Mouse (Mus musculus): Measurements from ENCODE around the gene Cdh24. TPM values are rescaled to one million over a fixed set of nuclear protein-coding genes. Genes with fewer than 3 reads are reported as not detected.

Gene Cdh24
- polyA plus RNA-seq, 1 experiment from 2014 or later: 0.32 TPM

- Histone ChIP-seq H3K4me3 (ENCODE audit: low read depth, low read length) (no peak overlapping the region), H3K4me2 (replicated peaks; ENCODE audit: low read depth, low read length) (no peak overlapping the region), H3K27me3 (replicated peaks; ENCODE audit: insufficient read depth, low read length) (no peaks in the 10 kb centered on the region), H3K36me3 (ENCODE audit: insufficient read depth, low read length) (peaks cover 54% of the 10 kb centered on the region), H3K9ac (replicated peaks; ENCODE audit: low read depth) (no peak overlapping the region), H3K4me1 (ENCODE audit: insufficient read depth, low read depth, low read length) (no peaks in the 10 kb centered on the region), H3K27ac (ENCODE audit: low read length) (no peak overlapping the region), H3K9me3 (ENCODE audit: low read length) (no peaks in the 10 kb centered on the region)
- WGBS: 86% methylated on average over 17 of the region's 17 CpGs
- no peak for ATAC-seq
- no peak for DNase-seq (ENCODE audit: low spot score)
- TF ChIP-seq EP300 (IDR thresholded peaks at IDR 0.05) (no peak), CTCF (IDR thresholded peaks at IDR 0.05) (no peak)
Measured at GRCm38 (mm10) chr14:54646455-54646854, 5.3 kb upstream of the Cdh24 start.

- TF ChIP-seq CTCF (IDR thresholded peaks at IDR 0.05) (no peak), EP300 (IDR thresholded peaks at IDR 0.05) (no peak)
- H3K4me3 ChIP-seq (ENCODE audit: low read depth, low read length): no peak overlapping the region
- no peaks in the 10 kb centered on the region for H3K27me3 ChIP-seq (replicated peaks; ENCODE audit: insufficient read depth, low read length)
- peaks cover 40% of the 10 kb centered on the region for H3K36me3 ChIP-seq (ENCODE audit: insufficient read depth, low read length)
- no peak overlapping the region for H3K4me2 ChIP-seq (replicated peaks; ENCODE audit: low read depth, low read length)
- no peak for DNase-seq (ENCODE audit: low spot score)
- H3K4me1 ChIP-seq (ENCODE audit: insufficient read depth, low read depth, low read length): no peaks in the 10 kb centered on the region
- no peak overlapping the region for H3K9ac ChIP-seq (replicated peaks; ENCODE audit: low read depth)
- WGBS: 72% methylated on average over 9 of the region's 9 CpGs
- no peak overlapping the region for H3K27ac ChIP-seq (ENCODE audit: low read length)
- no peaks in the 10 kb centered on the region for H3K9me3 ChIP-seq (ENCODE audit: low read length)
- ATAC-seq: no peak
Measured at GRCm38 (mm10) chr14:54644294-54644693, 3.1 kb upstream of the Cdh24 start.

- Histone ChIP-seq H3K36me3 (ENCODE audit: insufficient read depth, low read length) (peaks cover 32% of the 10 kb centered on the region), H3K4me3 (ENCODE audit: low read depth, low read length) (no peak overlapping the region), H3K27ac (ENCODE audit: low read length) (no peak overlapping the region), H3K9ac (replicated peaks; ENCODE audit: low read depth) (no peak overlapping the region), H3K4me2 (replicated peaks; ENCODE audit: low read depth, low read length) (no peak overlapping the region), H3K4me1 (ENCODE audit: insufficient read depth, low read depth, low read length) (no peaks in the 10 kb centered on the region), H3K27me3 (replicated peaks; ENCODE audit: insufficient read depth, low read length) (no peaks in the 10 kb centered on the region), H3K9me3 (ENCODE audit: low read length) (no peaks in the 10 kb centered on the region)
- ATAC-seq (no peak), DNase-seq (ENCODE audit: low spot score) (no peak)
- 93% methylated on average over 2 of the region's 2 CpGs for WGBS
- TF ChIP-seq CTCF (IDR thresholded peaks at IDR 0.05) (no peak), EP300 (IDR thresholded peaks at IDR 0.05) (no peak)
Measured at GRCm38 (mm10) chr14:54643011-54643410, 1.8 kb upstream of the Cdh24 start.

GRCm38 (mm10) chr14:54642224-54642944 lies 1.2 kb upstream of the Cdh24 start:
- no peaks in the 10 kb centered on the region for H3K27me3 ChIP-seq (replicated peaks; ENCODE audit: insufficient read depth, low read length)
- no peak overlapping the region for H3K27ac ChIP-seq (ENCODE audit: low read length)
- no peak for TF ChIP-seq CTCF (IDR thresholded peaks at IDR 0.05)
- TF ChIP-seq EP300 (IDR thresholded peaks at IDR 0.05): no peak
- H3K4me1 ChIP-seq (ENCODE audit: insufficient read depth, low read depth, low read length): no peaks in the 10 kb centered on the region
- ATAC-seq (no peak), DNase-seq (ENCODE audit: low spot score) (no peak)
- H3K4me3 ChIP-seq (ENCODE audit: low read depth, low read length): no peak overlapping the region
- peaks cover 32% of the 10 kb centered on the region for H3K36me3 ChIP-seq (ENCODE audit: insufficient read depth, low read length)
- 76% methylated on average over 25 of the region's 25 CpGs for WGBS
- no peak overlapping the region for H3K9ac ChIP-seq (replicated peaks; ENCODE audit: low read depth)
- no peak overlapping the region for H3K4me2 ChIP-seq (replicated peaks; ENCODE audit: low read depth, low read length)
- no peaks in the 10 kb centered on the region for H3K9me3 ChIP-seq (ENCODE audit: low read length)

GRCm38 (mm10) chr14:54640946-54641304 lies 239 bp downstream of the Cdh24 start, which contains the start of gene Gm17606:
Gm17606 (plus strand) TSS chr14:54640952.
- WGBS: under 1% methylated on average over 21 of the region's 28 CpGs
- DNase-seq (ENCODE audit: low spot score) (no peak), ATAC-seq (peak; percentile 8)
- TF ChIP-seq EP300 (IDR thresholded peaks at IDR 0.05) (no peak), CTCF (IDR thresholded peaks at IDR 0.05) (no peak)
- H3K36me3 ChIP-seq (ENCODE audit: insufficient read depth, low read length): peaks cover 21% of the 10 kb centered on the region
- H3K27me3 ChIP-seq (replicated peaks; ENCODE audit: insufficient read depth, low read length): no peaks in the 10 kb centered on the region
- peak within 1 kb of the TSS; percentile 62 for H3K4me3 ChIP-seq (ENCODE audit: low read depth, low read length)
- H3K9ac ChIP-seq (replicated peaks; ENCODE audit: low read depth): peak within 1 kb of the TSS; percentile 41
- no peaks in the 10 kb centered on the region for H3K4me1 ChIP-seq (ENCODE audit: insufficient read depth, low read depth, low read length)
- no peak within 1 kb of the TSS; the same call in 1 of the 2 replicates for H3K27ac ChIP-seq (ENCODE audit: low read length)
- H3K9me3 ChIP-seq (ENCODE audit: low read length): no peaks in the 10 kb centered on the region
- H3K4me2 ChIP-seq (replicated peaks; ENCODE audit: low read depth, low read length): peak within 1 kb of the TSS; percentile 97

- Histone ChIP-seq H3K27me3 (replicated peaks; ENCODE audit: insufficient read depth, low read length) (no peaks in the 10 kb centered on the region), H3K27ac (ENCODE audit: low read length) (no peak overlapping the region), H3K4me1 (ENCODE audit: insufficient read depth, low read depth, low read length) (no peaks in the 10 kb centered on the region), H3K9ac (replicated peaks; ENCODE audit: low read depth) (no peak overlapping the region), H3K4me3 (ENCODE audit: low read depth, low read length) (no peak overlapping the region), H3K36me3 (ENCODE audit: insufficient read depth, low read length) (peaks cover 13% of the 10 kb centered on the region), H3K4me2 (replicated peaks; ENCODE audit: low read depth, low read length) (no peak overlapping the region), H3K9me3 (ENCODE audit: low read length) (no peaks in the 10 kb centered on the region)
- 32% methylated on average over 4 of the region's 4 CpGs for WGBS
- TF ChIP-seq EP300 (IDR thresholded peaks at IDR 0.05): no peak
- no peak for TF ChIP-seq CTCF (IDR thresholded peaks at IDR 0.05)
- no peak for DNase-seq (ENCODE audit: low spot score)
- ATAC-seq: no peak
Measured at GRCm38 (mm10) chr14:54640121-54640520, 1.0 kb downstream of the Cdh24 start.
